Mouse (Mus musculus): ENCODE measurements at regions not wholly inside any gene's neighbourhood (a gene's known extent, or its start where the extent isn't known, plus 50 kb on each side); places are given as distances from the start of the nearest gene placed in this dataset.
"Not testable (repeated sequence)": the region's sequence is repeated elsewhere in the genome, so short reads cannot be mapped to it uniquely, and the experiment has no call there.

DNA sequence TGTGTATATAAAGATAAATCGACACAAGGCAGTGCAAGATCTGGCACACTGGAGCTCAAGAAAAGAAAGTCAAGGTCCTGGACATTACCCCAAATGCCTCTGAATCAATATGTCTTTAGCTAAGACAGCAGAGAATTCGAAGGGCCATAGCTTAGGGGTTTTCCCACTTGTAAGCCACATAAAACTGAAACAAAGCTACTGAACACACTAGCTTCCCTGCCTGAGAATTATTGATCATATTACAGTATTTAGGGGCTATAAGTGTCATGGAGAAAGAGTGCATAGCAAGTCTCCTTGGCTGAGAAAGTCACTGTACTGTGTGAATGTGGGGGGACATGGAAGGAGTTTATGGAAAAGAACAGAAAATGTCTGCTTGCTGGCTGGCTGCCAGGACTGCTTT is 207.3 kb upstream of the Htr1f start:
- no peak for DNase-seq (ENCODE audit: low read depth, low spot score)

DNA sequence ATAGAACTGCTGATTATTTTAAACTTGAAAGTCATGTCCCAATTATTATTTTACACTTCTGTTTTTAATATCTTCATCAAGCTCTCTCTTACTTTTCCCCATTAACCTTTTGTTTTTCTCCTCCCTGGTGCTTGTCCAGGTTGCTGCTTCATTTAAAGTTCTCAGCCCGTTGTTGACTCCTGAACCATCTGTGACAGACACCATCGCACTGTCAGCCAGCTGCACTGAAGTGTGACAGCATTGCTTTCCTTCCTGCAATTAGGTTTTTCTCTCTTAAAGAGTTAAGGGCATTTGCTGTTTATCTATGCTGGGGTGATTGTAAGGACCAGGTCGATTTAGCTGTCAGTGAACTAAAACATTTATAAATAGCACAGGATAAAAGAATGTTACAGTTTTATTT is 205.3 kb upstream of the Pou1f1 start:
- no peak for DNase-seq (ENCODE audit: low read depth, low spot score)

DNA sequence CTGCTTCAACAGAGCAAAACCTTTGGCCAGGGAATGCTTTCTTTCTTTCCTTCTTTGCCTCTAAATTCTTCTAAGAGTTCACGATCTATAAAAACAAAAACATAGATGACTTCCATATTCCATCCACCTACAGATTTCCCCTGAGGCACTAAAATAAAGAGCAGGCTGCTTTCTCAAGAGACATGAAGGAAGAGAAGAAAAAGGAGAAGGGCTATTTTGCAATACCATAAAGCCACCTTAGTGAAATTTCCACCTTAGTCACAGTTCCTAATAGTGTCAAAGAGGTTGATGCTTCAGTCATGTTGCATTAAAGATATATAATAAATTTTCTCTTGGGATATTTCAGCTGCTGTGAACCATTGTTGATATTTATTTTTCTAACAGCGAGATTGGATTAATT is 187.9 kb upstream of the Pou1f1 start:
- DNase-seq (ENCODE audit: low read depth, low spot score), result no peak

DNA sequence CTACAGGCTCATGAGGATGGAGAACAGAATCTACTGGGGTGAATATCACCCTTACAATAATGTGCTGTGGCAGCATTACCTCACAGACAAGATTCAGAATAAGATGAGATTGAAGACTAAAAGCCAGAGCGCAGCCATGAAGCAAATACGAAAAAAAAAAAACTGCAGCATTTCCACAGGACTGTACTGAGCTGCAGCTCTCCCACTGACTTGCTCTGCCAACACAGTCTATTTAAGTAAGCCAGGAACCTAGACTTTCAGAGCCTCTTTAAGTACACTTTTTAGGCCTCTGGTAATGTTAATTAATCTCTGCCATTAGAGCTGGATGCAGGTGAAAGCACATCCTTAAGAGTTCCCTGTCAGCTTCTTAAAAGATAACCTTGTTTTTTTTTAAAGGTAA is 181.1 kb upstream of the Pou1f1 start:
- DNase-seq (ENCODE audit: low read depth, low spot score), result no peak

DNA sequence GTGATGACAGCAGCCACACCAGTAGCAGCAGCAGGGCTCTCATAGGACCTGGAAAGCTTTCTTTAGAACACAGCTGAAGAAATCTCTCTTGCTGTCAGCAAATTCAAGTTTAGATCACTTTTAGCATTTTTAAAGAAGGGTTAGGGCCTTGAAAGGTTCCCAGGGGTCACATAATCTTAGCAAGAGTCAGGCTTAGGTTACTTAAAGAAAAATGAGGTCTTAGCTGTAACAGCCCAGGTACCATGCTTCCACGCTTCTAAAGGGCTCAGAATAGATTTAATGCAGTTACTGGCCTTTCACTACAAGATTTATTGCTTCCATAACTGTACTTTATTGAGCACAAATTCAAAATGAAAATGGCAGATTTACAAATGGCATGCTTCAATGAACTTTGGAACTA is 160.4 kb upstream of the Pou1f1 start:
- no peak for DNase-seq (ENCODE audit: low read depth, low spot score)

DNA sequence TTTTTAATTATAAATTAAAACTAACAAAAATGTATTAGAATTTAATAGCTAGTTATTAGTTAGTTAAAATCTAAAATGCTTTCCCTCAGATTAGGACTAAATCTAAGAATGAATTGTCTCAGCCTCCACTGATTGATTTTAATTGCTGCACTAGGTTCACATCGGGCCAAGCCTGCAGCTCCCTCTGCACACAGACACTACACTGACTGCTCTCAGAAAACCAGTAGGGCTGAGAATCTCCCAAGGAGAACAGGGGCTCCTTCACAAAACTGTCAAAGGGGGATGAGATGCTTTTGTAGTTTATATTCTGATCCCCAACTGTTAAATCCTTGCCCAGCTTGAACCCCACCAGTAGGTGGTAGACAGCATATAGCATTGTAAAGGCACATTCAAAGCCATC is 151.0 kb upstream of the Pou1f1 start:
- DNase-seq (ENCODE audit: low read depth, low spot score), result no peak

DNA sequence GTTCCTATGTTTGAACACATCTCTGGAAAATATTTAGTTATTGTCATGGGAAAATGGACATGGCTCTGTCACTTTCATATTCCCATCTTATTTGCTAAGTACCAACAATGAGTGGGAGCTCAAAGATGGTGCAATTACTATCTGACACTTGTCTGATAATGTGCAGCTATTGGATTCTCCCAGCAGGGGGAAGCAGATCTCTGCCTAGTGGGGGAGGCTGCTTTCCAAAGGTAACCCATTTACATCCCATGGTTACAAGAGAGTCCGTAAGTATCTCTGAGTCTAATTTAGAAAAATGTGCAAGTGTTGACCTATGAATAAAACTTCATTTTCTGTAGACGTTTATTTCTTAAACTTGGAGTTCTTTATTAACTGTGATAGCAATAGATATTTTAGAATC is 149.4 kb upstream of the Pou1f1 start:
- DNase-seq (ENCODE audit: low read depth, low spot score), result no peak

DNA sequence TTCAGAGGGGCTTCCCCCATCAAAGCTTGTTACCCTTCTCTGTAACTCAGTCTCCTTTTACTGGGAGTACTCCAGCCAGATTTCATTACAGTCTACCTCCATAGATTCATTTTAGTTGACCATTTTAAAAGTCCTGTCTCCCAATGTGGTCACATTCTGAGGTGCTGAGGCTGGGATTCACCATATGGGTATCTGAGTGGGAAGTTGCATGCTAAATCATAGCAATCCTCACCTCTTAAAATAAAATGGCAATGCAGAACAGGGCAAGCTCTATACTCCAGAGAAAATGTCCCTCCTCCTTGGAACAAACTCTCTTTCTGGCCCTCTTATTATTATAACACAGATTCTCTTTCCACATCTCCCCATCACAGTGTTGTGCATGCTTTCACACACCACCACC is 143.8 kb upstream of the Pou1f1 start:
- no peak for DNase-seq (ENCODE audit: low read depth, low spot score)

DNA sequence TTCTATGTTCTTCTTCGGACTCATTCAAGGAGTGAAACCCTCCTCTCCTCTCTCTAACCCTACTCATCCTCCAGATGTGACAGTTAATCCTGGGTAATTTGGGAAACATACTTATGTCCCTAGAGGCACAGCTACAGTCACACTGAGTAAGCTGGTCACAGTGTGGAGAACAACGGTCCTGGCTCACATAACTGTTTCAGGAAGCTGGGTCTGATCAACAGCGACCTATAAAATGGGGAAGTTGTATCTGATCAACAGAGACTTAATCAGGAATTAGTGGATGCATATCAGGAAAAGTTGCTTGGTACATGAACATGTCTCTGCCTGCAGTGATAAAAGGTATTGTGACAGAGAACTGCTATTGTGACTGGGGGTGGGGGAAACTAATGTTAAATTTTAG is 142.0 kb upstream of the Pou1f1 start:
- no peak for DNase-seq (ENCODE audit: low read depth, low spot score)

DNA sequence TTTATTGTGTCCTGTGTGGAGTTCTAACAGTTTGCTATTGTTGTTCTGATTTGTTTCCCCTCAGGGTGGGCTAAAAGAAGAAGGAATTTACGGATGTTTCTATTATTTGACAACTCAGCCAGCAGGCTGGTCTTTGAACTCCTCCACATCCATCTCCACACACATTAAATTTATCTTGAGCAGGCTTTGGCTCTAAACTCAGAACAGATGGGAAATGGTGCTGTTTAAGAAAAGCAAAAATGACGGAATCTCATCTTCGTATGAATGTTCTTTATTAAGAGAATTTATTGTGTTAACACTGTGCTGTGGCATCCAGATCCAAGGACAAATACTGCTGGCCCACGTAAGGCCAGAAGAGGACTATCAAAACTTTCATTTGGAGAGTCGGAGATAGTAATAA is 140.4 kb upstream of the Pou1f1 start:
- peak; percentile 35 for DNase-seq (ENCODE audit: low read depth, low spot score)

DNA sequence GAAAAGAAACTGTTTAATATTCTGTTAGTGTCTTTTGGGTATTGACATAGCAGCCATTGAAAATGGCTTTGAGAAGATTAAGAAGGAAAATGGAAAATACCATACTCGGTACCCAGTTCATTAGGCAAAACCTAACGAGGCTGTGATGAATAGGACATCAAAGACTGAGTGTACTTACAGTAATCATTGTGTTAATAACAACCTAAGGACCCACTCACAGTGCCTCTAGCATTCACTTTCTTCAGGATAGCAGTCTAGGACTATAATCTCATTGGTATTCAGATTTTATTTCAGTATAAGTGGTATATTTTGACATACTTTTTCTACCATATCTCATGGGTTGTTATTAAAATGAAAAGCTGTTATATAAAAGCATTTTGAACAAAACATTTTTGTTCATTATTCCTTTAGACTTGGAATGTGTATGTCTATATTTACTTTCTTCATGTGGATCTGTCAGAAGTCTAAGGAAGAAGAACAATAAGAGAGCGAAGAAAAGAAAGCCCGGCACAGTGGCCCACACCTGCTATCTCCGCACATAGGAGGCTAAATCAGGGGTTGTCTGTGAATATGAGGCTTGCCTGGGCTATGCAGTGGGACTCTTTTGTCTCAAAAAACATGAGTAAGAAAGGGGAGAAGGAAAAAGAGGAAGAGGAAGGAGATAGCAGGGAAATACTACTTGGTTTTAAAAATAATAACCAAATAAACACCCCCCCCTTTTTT is 116.2 kb upstream of the Pou1f1 start:
- DNase-seq (ENCODE audit: low read depth, low spot score), result no peak

DNA sequence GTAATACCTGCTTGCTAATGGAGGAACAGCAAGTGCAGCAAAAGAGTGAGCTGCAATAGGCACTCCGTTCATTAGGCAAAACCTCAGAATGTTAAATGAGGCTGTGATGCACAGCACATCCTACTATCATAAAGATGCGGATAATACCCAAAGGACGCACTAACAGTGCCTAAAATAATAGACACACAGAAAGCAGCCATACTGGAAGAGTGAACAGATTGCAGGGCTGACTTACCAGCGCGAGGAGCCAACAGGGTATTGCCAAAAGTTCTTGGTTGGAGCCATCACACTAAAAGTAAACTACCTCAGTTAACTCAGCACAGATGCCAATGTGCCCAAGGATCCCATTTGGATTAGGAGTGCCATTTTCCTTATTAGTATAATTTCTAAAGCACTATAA is 115.5 kb upstream of the Pou1f1 start:
- no peak for DNase-seq (ENCODE audit: low read depth, low spot score)

DNA sequence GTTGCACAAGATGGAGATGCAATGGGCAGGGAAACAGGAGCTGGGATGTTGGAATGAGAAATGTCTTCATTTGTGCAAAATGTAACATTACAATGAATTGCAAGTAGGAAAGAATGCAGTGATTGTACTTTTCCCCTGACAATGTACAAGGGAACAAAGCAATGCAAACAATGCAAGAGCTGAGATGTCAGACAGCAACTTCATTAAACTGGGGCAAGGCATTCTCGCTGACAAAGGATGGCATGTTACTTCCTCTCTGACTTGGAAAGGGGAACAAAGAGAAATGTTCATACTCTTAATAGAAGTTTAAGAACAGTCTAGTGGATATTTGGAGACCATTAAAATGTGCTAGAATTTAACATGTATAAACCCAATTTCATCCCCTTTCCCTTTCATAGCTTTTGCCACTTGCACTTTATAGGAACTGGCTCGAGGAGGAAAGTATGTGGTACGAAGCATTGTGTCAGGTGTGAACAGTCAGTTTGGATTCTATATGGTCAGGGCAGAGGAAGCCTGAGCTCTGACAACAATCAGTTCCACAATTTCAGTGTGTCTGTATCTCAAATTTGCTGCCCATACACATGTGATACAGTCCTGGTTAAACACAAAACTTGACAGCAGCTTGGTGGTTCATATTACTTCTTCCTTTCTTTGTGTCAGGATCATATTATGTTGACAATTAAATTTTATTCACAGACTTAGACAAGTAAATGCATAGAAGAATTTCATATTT is 114.3 kb upstream of the Pou1f1 start:
- peak; percentile 8 for DNase-seq (ENCODE audit: low read depth, low spot score)

DNA sequence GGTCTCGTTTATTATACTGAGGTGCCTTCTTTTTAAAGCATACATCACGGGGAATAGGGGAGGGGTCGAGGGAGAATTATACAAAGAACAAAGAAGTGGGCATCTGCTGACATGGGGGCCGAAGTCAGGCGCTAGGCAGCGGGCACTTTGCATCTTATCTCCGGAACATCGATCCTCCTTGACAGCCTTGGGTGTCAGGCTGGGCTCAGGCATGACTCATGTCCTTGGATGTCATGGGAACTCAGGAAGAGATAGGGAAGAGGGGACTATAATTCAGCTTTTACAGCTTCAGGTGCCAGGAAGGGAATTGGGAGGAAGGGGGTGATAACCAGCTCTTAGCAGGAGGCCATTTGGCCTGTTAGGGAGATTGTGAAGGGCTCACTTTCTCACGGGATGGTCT is 88.3 kb upstream of the Pou1f1 start:
- not testable (repeated sequence) for DNase-seq (ENCODE audit: low read depth, low spot score)

DNA sequence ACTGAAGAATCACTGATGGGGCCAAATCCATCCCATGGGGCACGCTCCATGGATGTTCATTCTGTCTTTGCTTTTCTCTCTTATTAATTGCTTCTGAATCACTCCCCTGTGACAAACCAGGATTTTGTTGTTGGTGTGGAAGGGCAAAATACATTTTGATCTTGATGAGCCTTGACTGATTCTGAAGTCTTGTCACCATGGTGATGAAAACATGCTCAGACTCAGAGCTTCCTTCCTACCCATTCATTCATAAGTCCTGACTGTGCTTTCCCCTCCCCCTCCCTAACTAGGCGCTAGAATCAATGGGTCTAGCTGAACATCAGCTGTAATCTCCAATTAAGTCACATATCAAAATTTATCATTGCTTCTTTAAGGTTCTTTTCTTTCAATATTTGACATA is 84.2 kb upstream of the Pou1f1 start:
- DNase-seq (ENCODE audit: low read depth, low spot score), result peak; percentile 12

DNA sequence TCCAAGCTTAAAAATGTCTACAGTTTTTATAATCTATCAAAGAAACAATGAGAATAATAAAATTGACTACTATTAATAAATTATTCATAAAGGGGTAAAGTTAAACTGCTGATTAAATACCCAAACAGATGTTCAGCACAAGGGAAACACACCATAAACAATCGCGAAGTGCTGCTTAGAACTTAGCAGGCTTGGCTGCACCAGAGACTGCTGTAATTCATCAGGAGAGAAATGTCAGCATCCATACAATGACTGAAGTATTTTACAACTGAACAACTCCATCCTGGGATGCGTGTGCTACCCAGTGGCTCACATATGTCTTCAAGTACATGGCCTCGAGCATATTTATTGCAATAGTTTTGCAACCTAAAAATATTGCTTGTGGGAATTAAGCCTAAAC is 78.4 kb upstream of the Pou1f1 start:
- DNase-seq (ENCODE audit: low read depth, low spot score), result peak; percentile 21

DNA sequence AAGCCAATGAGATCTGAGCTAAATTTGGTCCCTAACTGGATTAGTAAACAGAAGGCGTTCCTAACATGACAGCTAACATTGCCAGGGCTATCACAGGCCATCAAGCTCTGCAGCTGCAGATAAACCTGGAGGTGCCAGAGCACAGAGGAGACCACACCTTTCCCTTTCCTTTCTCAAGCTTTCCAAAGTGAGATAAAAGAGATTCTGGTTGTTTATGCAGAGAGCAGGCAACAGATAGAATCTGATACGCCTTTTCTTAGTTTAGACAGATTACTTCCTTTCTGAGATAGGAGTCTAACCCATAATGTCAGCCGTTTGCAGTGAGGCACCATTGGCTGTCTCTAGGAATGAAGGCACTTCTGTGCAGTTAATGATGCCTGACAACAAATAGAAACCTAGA is 71.5 kb upstream of the Pou1f1 start:
- DNase-seq (ENCODE audit: low read depth, low spot score), result no peak

DNA sequence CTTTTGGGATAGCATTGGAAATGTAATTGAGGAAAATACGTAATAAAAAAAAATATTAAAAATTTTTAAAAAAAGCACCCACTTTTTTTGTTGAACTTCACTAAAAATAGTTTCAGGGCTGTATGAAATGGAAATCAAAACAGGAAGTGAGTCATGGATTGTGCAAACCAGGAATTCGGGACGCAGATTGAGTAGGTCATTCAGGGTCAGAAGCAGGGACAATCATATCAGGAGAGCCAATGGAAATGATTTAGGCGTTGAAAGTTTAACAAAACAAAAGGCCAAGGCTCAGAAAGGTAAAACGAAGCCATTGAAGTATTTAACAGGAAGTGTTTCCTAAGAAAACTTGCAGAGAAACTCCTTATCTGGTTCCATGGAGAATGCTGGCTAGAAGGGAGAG is 69.6 kb upstream of the Pou1f1 start:
- no peak for DNase-seq (ENCODE audit: low read depth, low spot score)

DNA sequence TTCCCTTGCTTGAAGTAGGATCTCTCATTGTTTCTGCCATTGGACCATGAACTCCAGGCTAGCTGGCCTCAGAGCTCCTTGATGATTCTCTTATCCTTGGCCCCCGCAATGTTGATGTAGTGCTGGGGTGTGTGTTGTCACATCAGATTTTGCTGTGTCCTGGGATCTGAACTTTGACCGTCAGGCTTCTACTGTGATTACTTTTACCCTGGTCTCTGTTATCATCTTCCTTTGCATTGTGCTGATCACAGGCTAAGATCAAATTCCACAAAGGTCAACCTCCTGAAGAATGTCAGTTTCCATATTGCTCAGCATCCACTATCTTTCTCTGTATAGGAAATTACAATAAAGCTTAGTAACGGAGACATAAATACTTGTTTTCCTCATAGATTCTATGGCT is 68.4 kb upstream of the Pou1f1 start:
- no peak for DNase-seq (ENCODE audit: low read depth, low spot score)

DNA sequence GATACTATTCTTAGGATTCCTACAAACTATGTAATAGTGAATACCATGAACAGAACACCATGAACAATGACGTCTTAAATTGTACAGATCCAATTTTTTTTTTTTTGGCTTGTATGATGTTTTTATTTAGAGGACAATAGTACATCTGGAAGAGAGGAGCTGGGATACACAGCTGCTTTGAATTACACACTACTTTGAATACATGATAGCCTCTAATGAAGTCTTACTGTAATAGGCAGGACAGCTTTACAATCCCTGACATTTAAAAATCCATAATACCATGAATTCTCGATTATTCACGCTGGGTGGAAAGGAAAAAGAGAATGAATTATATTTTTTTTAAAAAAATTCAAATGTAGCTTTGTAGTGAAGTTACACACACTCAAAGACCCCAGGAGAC is 63.4 kb upstream of the Pou1f1 start:
- DNase-seq (ENCODE audit: low read depth, low spot score), result not testable (repeated sequence)

DNA sequence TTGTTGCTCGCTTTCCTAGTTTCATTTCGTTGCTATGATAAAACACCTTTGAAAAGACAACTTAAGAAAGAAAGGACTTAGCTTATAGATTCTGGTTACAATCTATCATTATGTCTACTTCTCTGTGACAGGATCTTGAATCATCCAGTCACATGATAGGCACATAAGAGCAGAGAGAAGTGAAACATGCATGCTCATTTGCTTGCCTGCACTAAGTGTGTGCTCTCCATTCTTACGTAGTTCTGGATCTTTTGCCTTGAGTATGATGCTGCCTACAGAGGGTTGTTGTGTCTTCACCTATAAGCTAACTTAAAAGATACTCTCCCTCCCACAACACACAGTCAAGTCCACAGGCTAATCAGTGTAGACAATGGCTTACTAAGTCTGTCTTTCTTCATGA is 62.1 kb upstream of the Pou1f1 start:
- DNase-seq (ENCODE audit: low read depth, low spot score), result no peak

DNA sequence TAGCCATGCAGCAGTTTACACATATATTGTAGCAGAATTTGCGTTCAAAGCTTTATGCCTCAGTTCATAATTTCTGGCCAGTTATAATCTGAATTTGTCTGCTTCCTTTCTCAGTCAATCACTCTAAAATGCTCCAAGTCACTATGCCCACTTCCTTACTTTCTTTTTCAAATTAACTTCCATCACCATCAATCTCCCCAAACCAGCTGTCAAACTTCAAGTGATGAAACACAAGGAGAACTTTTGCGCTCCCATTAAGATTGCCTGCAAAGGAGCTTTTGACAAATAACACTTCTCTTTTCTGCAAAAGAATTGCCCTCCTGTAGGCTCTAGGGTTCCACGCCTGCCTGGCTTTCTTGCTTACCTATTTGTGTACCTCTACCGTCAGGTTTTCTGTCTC is 50.6 kb upstream of the Pou1f1 start:
- DNase-seq (ENCODE audit: low read depth, low spot score), result no peak
